Mouse (Mus musculus) adrenal gland, postnatal 25 days (tissue): Measurements from ENCODE around the gene Srf. TPM values are rescaled to one million over a fixed set of nuclear protein-coding genes. Genes with fewer than 3 reads are reported as not detected.
A peak's percentile ranks its signal among the peaks of the same experiment; 100 is the strongest.
"Not testable (repeated sequence)": the region's sequence is repeated elsewhere in the genome, so short reads cannot be mapped to it uniquely, and the experiment has no call there.

ENCODE experiments used
- DNase-seq: peaks from one replicate; pipeline ENCODE4 v3.0.0; 2021; ENCODE audit warnings: mixed read lengths
- long read RNA-seq: library from polyadenylated mRNA; stranded (forward); transcript quantifications from one replicate; pipeline ENCODE4 v2.0.0, GENCODE M21; 2021
- total RNA-seq: library from RNA; stranded (reverse); gene quantifications from 2 replicates; pipeline ENCODE4 v1.2.3, GENCODE M21; 2021

The Srf gene
- 37.1 and 47.1 TPM in 2 replicates for total RNA-seq
- long read RNA-seq, partial matches to known transcripts = 4 of 13 reads
- long read RNA-seq, other reads (novel, unspliced or antisense) = 3 of 13 reads

GRCm38 (mm10) chr17:46555673-46556583 is at the start of gene Srf:
Gene Srf (minus strand): TSS chr17:46556175.
- peak; percentile 93 for DNase-seq

DNA sequence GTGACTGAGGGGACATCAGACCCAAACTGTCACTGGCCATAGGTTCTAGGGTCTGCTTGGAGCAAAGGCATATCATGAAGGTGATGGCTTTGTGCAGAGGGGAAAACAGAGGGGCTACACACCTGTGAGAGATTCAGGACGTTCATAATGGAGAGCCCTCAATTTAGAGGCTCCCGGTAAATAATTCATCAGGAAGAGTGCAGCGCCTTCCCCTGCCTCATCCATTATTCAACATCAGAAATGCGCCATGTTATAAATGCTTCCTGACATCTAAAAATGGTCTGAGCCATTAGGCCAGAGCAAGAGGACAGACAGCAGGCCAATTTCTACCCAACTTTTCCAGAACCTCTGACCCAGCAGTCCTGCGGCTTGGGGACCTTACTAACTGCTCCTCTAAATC is 49.2 kb upstream of the Srf start:
- DNase-seq = no peak

GRCm38 (mm10) chr17:46603229-46603628 is 47.3 kb upstream of the Srf start:
- no peak for DNase-seq

DNA sequence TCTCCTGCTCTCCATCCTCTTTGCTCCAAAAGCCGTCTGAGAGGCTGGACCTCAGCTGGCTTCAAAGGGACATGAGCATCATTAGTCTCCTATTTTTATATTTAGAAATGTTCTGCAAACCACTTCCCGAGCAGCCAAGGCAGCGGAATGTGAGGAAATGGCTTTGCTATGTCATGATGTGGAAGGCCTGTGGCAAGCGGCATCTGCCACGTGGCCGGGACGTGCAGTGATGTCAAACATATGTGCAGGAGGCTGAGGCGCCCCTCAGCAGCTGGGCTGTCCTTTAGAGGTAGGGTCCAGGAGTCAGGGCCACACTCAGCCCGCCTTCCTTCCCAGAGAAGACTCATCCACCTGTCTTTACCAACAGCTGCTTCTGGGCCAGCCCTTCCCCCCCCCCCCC is 46.2 kb upstream of the Srf start:
- no peak for DNase-seq

- no peak for DNase-seq
Observed at GRCm38 (mm10) chr17:46600569-46600968, 44.6 kb upstream of the Srf start.

DNA sequence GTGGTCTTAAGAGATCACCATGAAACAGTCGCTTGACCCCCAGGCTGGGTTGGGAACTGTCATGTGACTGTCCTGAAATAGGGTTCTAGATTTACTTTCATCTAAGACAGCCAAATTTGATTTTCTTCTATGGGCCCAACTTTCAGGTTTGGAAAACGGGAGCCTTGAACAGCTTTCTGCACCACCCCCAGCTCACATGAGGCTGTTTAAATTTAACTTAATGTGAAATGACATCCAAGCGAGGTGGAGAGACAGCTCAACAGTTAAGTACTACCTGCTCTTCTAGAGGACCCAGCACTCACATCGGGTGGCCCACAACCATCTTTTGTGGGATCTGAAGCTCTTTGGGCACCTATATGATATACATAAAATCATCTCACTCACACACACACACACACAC is 43.0 kb upstream of the Srf start:
- DNase-seq = no peak

DNA sequence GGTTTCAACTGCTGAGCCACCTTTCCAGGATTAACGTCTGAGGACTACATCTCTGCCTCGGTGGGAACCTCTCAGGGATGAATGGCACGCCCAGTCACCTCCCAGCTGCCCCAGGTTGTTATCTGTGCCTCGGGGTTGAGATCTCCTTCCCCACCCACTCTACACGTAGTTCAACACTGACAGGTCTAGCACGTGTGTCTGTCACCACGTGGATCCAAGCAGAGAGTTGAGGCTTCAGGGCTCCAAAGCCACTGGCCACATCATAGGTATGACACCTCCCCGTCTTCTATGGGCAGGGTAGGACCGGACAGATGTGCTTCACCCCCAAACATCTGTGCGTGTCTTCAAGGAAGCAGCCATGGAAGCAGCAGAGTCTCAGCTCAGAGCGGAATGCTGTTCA is 42.0 kb upstream of the Srf start:
- no peak for DNase-seq

DNA sequence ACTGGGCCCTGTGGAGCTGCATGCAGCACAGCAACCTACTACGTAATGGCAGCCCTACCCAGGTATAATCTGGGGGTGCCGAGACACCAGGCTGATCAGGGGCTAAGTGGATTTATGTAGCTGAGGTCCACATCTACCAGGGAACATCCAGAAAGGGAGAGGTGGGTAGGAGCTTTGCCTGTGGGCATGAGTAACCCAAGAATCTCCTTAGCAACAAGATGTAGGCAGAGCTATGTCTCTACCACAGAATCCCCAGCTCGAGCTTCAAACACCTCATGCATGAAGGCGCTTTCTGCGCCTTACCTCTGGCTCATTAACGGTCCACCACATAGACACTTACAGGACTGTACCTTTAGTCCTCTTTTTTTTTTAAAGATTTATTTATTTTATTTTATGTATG is 39.4 kb upstream of the Srf start:
- DNase-seq = no peak

DNA sequence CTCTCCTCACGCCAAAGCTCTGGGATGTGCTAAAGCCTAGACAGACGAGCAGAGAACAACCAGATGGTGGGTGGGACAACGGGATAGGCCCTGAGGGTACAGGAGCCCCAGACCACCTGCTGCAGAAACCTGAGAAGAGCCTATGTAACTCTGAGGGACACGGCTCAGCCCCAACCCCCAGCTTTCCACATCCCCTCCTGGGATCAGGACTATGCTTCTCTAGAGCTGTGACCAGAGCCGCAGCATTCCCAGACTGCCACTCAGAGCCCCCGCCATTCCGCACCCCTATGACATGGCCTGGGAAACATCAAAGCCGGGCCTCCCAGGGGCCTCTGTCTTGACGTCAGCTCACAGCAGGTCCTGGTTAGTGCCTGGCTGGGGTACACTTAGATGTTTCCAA is 38.6 kb upstream of the Srf start:
- DNase-seq = no peak

- no peak for DNase-seq
Observed at GRCm38 (mm10) chr17:46593124-46593523, 37.1 kb upstream of the Srf start.

DNA sequence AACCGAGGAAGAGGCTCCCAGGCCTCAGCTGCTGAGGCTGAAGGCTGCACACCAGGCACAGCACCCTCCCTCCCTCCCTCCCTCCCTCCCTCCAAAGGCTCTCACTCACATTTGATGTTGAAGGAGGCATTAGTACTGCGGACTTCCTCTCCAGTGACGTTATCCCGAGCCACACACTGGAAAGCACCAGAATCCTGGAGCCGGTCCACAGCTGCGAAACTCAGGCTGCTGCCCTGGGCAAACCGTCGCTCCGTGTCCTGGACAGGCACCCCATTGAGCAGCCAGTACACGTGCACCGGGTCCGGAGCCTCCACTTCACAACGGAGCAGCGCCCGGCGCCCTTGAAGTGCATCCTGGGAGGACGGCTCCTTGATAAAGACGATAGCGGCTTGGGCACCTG is 35.4 kb upstream of the Srf start:
- DNase-seq = no peak

GRCm38 (mm10) chr17:46590439-46590838 is 34.5 kb upstream of the Srf start:
- no peak for DNase-seq

- no peak for DNase-seq
Observed at GRCm38 (mm10) chr17:46589635-46590314, 33.8 kb upstream of the Srf start.

DNA sequence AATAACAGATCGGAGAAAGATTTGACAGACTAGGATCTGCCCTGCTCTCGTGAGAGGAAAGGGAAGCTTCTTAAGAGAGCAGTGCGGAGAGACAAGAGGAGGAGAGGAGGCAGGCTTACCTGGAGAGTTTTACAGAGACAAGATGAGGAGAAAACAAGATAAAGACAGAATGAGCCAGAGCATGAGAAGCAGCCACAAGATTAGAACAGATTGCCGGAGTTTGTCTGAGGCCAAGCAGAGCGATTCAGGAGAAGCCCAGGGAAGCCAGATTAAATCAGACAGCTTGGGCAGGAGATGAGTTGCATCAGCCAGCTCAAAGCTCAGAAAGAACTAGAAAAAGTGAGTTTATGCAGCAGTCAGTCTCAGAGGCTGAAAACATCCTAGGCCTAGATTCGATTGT is 32.9 kb upstream of the Srf start:
- no peak for DNase-seq

DNA sequence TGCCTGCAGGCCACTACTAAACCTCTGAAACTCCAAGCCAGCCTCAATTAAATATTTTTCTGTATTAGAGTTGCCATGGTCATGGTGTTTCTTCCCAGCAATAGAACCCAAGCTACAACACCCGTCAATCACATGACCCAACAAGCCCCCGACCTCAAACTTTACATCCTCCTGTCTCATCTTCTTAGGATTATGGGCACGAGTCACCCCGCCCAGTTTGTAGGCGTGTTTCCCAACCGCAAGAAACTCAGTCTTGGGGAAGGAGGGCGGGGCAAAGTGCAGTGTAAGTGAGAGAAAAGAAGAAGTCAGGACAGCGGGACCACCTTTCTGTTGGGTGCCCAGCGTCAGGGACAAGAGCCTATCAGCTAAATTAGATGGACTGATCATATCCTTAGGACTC is 32.2 kb upstream of the Srf start:
- DNase-seq = no peak

DNA sequence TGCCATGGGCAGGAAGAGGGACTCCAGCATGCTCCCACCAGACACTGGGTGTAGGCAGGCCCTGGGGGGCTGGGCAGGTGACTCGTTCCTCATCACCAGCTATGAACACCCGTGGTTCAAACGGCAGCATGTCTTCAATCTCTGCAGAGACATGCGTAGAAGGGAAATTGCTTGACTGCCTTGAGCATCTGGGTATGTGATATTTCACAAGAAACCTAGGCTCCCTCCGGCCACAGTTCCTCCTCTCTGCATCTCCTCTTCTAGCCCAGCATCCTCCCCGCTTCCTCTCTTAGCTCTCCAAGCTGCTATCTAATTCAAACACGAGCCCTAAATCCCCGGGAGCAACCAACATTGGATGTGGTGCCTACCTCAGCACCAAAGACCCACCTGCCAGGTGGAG is 30.4 kb upstream of the Srf start:
- no peak for DNase-seq

- no peak for DNase-seq
Observed at GRCm38 (mm10) chr17:46578650-46579049, 22.7 kb upstream of the Srf start.

DNA sequence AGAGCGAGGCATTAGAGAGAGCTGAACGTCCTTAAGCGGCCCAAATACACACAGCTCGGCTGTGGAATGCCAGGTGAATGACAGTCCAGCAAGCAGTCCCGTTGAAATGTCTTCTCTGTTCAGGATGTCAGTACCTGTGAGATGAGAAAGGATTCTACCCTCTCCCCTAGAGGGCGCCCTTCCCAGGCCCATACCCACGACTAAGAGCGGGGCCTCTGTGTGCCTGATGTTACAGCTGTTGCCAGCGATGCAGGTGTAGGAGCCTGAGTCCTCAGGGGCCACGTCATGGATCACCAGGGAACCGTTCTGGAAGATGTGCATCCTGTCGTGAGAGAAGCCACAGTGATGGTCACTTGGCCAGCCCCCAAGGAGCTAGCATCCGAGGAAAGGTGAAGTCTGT is 20.1 kb upstream of the Srf start:
- no peak for DNase-seq

DNA sequence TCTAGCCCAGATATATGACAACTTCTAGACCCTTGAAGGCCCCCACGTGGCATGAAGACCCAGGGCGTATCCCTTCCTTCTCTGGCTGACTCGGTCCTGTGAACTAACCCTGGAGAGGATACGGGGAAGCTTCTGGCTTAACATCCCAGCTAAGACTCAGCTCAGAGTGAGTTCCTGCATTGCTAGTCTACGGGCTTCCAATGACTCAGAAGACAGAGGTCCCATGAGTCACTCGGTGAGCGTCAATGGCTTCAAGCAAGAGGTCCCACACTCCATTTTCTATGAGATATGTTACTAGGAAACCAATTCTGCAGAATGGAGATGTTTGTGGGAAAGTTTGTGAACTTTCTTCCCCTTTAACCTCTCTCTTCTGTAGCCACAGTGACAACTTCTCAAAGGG is 18.6 kb upstream of the Srf start:
- DNase-seq = no peak

DNA sequence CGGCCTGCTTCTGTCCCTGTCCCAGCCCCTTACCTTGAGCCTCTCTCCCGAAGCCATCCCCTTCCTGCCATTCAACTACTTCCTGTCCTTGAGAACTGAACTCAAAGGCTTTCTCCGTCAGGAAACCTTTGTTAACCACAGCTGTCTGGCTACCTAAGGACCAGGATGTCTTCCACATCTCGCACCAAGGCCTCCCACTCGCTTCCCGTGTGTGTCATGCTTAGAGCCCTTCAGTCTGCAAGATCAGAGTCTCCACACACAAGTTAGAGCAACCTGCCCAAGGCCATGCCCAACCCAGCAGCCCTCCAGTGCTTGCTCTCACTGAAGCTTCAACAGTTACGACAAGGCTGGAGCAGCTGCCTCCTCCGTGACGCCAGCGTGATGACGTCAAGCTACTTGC is 15.0 kb upstream of the Srf start:
- DNase-seq = no peak

- no peak for DNase-seq
Observed at GRCm38 (mm10) chr17:46559146-46559545, 3.2 kb upstream of the Srf start.

GRCm38 (mm10) chr17:46558151-46558550 is 2.2 kb upstream of the Srf start:
- no peak for DNase-seq

GRCm38 (mm10) chr17:46557321-46557720 is 1.3 kb upstream of the Srf start:
- not testable (repeated sequence) for DNase-seq

DNA sequence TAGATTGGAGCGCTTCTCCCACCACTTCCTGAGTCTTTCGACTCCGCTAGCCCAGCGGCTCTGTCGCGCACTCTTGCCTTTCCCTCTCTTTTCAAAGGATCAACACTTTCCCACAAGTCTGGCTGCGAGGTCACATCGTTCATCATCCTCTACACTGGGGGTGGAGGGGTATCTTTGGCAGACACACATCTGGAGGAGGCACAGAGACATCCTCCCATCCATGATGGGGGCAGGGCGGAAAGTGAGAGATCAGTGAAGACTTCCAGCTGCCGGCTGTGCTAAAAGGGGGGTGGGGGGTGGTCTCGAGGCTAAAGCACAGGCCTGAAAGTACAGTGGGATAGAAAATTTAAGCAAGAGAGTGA is 590 bp upstream of the Srf start:
- DNase-seq = peak; percentile 27
